Mouse (Mus musculus): ENCODE measurements at regions not wholly inside any gene's neighbourhood (a gene's known extent, or its start where the extent isn't known, plus 50 kb on each side); places are given as distances from the start of the nearest gene placed in this dataset.

DNA sequence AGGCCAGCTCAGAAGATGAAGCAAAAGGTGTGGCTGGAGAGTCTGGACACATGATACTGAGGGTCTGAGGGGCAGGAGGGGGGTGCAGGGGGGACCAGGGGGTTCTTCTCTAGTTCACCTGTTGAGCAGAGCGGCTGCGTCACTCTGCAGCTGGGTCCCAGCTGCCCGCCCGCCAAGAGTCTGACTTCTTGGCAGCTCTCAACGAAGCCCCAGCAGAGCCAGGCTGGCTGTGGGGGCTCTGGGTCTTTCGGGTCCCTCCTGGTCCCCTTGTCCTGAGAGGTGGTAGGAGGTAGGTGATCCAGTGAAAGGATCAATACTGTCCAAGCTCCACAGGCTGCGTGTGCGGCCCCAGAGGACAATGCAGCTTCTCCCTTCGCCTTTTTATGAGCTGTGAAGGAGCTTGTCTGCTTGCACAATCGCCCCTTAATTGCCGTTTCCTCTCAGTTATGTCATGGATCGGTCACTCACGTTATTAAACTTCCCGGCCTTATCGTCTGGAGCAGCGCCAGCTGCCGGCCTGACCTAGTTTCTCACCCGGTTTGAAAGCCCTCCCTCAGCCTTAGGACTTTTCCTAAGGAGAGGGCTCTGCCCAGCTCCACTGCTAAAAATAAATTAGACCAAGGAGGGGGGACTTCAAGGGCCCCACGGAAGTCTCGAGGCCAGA is 98.4 kb upstream of the Ptpn1 start:
- Histone ChIP-seq H3K27me3 (ENCODE audit: control insufficient read depth, insufficient read depth, low read length) (no peaks in the 10 kb centered on the region), H3K4me3 (ENCODE audit: low read length) (no peak overlapping the region), H3K9me3 (ENCODE audit: control insufficient read depth, low read length) (no peaks in the 10 kb centered on the region), H3K4me2 (replicated peaks; ENCODE audit: low read depth, low read length) (no peak overlapping the region), H3K27ac (ENCODE audit: low read depth, low read length) (peak overlapping the region; percentile 53; the same call in 1 of the 2 replicates), H3K36me3 (ENCODE audit: control insufficient read depth, insufficient read depth, low read length) (no peaks in the 10 kb centered on the region), H3K9ac (ENCODE audit: low read depth, low read length) (no peak overlapping the region), H3K4me1 (ENCODE audit: control insufficient read depth, insufficient read depth, low read length) (peaks cover 13% of the 10 kb centered on the region)
- ATAC-seq (ENCODE audit: low FRiP score, low TSS enrichment), result peak; percentile 33
- 10% methylated on average over 18 of the region's 20 CpGs for WGBS

DNA sequence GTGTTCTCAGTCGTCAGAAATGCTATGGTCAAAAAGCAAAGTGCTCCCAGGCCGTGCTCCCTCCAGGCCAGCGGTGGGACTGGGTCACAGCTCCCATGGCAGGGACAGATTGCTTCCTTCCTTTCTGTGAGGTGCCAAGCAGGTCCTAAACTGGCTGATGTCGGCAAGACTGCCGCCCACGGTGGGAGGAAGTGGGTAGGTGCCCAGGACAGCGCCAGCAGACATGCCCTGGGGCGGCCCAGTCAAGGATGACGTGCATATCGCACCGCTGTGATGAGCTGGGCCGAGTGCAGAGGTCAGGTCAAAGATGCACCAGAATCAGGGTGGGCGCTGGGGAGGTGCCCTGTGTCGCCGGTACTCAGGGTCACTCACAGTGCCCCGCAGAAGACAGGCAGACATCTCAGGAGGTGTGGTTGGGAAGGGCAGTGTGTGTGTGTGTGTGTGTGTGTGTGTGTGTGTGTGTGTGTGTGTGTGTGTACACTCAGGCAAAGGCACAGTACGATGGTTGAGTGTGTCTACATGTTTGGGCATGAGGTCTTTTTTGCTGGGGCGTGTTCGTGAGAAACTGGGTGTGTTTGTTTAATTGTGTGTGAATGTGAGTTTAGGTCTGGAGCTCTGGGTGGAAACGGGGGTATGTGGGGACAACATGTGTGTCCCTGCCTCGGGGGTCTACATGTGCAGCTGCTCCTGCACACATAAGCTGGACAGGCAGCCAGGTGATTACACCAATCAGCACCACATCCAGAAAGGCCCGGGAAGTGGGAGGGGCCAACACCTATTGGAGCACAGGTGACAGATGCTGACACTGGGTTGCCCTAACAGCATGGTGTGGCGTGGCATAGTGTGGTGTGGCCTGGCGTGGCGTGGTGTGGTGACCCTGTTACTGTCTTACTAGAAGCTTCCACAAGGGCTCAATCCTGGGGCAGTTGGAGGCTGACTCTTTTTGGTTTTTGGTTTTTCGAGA is 100.5 kb upstream of the Ptpn1 start:
- 65% methylated on average over 26 of the region's 26 CpGs for WGBS
- no peaks in the 10 kb centered on the region for H3K9me3 ChIP-seq (ENCODE audit: control insufficient read depth, low read length)
- no peak overlapping the region for H3K4me2 ChIP-seq (replicated peaks; ENCODE audit: low read depth, low read length)
- no peak overlapping the region for H3K4me3 ChIP-seq (ENCODE audit: low read length)
- H3K4me1 ChIP-seq (ENCODE audit: control insufficient read depth, insufficient read depth, low read length), result peaks cover 18% of the 10 kb centered on the region
- no peak overlapping the region for H3K9ac ChIP-seq (ENCODE audit: low read depth, low read length)
- no peak for ATAC-seq (ENCODE audit: low FRiP score, low TSS enrichment)
- H3K27ac ChIP-seq (ENCODE audit: low read depth, low read length), result no peak overlapping the region
- no peaks in the 10 kb centered on the region for H3K27me3 ChIP-seq (ENCODE audit: control insufficient read depth, insufficient read depth, low read length)
- H3K36me3 ChIP-seq (ENCODE audit: control insufficient read depth, insufficient read depth, low read length), result no peaks in the 10 kb centered on the region

DNA sequence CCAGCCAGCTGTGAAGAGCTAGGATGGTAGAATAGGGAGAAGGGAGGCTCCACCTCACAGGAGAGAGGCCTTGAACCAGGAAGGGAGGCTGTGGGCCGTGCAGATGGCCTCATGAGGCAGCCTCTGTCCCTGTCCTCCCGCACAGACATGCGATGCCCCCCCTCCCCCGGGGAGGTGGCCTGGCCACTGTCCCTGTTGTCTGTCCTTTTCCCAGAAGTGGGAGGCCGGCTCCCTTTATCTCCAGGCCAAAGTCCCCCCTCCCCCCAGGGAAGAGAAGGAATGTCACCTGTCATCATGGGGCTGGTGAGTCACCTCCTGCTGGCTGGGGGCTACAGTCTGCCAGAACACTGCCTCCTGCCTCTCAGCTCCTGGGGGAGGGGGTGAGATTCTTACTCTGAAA is 103.6 kb upstream of the Ptpn1 start:
- Histone ChIP-seq H3K9ac (ENCODE audit: low read depth, low read length) (no peak overlapping the region), H3K36me3 (ENCODE audit: control insufficient read depth, insufficient read depth, low read length) (no peaks in the 10 kb centered on the region), H3K4me2 (replicated peaks; ENCODE audit: low read depth, low read length) (no peak overlapping the region), H3K9me3 (ENCODE audit: control insufficient read depth, low read length) (no peaks in the 10 kb centered on the region), H3K4me1 (ENCODE audit: control insufficient read depth, insufficient read depth, low read length) (peaks cover 10% of the 10 kb centered on the region), H3K4me3 (ENCODE audit: low read length) (no peak overlapping the region), H3K27me3 (ENCODE audit: control insufficient read depth, insufficient read depth, low read length) (no peaks in the 10 kb centered on the region), H3K27ac (ENCODE audit: low read depth, low read length) (no peak overlapping the region)
- ATAC-seq (ENCODE audit: low FRiP score, low TSS enrichment), result no peak
- WGBS, result 24% methylated on average over 4 of the region's 5 CpGs

DNA sequence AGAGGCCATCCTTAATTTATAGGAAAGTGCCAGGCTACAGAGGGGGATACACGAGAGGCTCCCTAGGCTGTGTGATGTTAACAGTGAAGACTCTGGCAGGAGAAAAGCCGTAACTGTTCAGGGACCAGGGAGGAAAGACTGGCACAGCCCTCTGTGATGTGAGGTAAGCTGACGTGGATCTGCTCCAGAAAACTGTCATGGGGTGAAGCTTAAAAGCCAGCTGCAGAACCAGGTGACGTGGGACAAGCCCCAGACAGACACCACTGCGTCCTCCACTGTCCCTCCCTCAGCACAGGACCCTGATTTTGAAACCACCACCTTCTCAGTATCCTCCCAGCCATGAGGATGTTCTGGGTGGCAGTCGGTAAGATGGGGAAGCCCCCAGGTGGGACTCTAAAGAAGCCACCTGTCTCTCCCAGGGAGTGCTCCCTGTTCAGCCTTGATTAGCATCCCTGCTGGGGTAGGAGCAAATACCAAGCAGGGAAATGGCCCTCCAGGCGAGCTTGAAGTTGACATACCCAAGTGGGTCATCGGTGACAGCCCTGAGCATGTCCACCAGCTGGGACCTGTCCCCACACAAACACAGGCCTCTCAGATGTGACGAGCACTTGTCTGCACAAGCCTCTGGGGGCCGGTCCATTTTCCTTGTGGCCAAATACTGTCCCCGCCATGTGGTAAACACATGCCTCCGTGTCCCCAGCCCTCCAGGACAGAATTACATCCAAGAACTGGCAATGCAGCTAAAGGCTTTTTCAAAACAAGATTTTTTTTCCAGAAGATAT is 104.7 kb upstream of the Ptpn1 start:
- Histone ChIP-seq H3K36me3 (ENCODE audit: control insufficient read depth, insufficient read depth, low read length) (no peaks in the 10 kb centered on the region), H3K4me2 (replicated peaks; ENCODE audit: low read depth, low read length) (no peak overlapping the region), H3K4me1 (ENCODE audit: control insufficient read depth, insufficient read depth, low read length) (peaks cover 6% of the 10 kb centered on the region; the same call in 1 of the 2 replicates), H3K9ac (ENCODE audit: low read depth, low read length) (no peak overlapping the region), H3K27ac (ENCODE audit: low read depth, low read length) (no peak overlapping the region), H3K4me3 (ENCODE audit: low read length) (no peak overlapping the region), H3K27me3 (ENCODE audit: control insufficient read depth, insufficient read depth, low read length) (no peaks in the 10 kb centered on the region), H3K9me3 (ENCODE audit: control insufficient read depth, low read length) (no peaks in the 10 kb centered on the region)
- no peak for ATAC-seq (ENCODE audit: low FRiP score, low TSS enrichment)
- WGBS, result 52% methylated on average over 12 of the region's 12 CpGs

DNA sequence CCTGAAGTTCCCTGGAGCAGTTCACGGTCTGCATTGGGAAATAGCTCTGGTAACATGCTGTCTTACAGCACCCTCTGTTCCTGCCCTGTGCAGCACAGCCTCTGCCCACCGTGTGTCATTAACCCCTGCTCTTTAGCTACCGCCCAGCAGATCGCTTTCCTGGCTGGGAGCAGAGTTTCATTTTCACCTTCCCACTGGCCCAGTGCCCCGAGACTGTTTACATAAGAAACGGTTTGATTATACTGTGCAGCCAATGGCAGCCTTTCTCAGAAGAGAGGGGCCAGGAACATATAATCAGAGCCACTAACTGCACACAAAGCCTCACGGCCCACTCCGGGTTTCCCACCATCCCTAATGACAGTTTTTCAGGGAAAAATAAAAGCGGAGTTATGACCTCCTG is 108.3 kb upstream of the Ptpn1 start:
- Histone ChIP-seq H3K9me3 (ENCODE audit: control insufficient read depth, low read length) (no peaks in the 10 kb centered on the region), H3K36me3 (ENCODE audit: control insufficient read depth, insufficient read depth, low read length) (no peaks in the 10 kb centered on the region), H3K27me3 (ENCODE audit: control insufficient read depth, insufficient read depth, low read length) (no peaks in the 10 kb centered on the region), H3K4me1 (ENCODE audit: control insufficient read depth, insufficient read depth, low read length) (peaks cover 13% of the 10 kb centered on the region), H3K27ac (ENCODE audit: low read depth, low read length) (peak overlapping the region; percentile 57; the same call in 1 of the 2 replicates), H3K4me3 (ENCODE audit: low read length) (no peak overlapping the region), H3K9ac (ENCODE audit: low read depth, low read length) (no peak overlapping the region), H3K4me2 (replicated peaks; ENCODE audit: low read depth, low read length) (no peak overlapping the region)
- ATAC-seq (ENCODE audit: low FRiP score, low TSS enrichment), result peak; percentile 45; the same call in 1 of the 2 replicates
- WGBS, result 18% methylated on average over 9 of the region's 9 CpGs

DNA sequence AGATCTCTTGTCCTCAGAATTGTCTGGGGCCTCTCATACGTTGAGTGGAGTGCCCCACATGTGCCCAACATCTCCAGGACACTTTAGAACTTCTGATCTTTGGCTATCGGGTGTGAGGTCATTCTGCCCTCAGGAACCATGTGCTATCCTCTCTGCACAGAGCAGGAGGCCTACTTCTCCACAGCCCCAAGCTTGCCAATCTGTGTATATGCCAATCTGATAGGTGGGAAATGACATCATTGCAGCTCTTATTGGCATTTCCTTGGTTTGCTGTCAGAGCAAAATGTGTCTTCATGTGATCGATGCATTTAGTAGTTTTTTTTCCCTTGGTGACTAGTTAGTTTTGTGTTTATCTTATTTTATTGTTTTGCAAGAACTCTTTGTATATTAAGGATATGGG is 108.8 kb upstream of the Ptpn1 start:
- 94% methylated on average over 3 of the region's 3 CpGs for WGBS
- no peak for ATAC-seq (ENCODE audit: low FRiP score, low TSS enrichment)
- H3K27ac ChIP-seq (ENCODE audit: low read depth, low read length), result no peak overlapping the region; the same call in 1 of the 2 replicates
- H3K27me3 ChIP-seq (ENCODE audit: control insufficient read depth, insufficient read depth, low read length), result no peaks in the 10 kb centered on the region
- H3K9ac ChIP-seq (ENCODE audit: low read depth, low read length), result no peak overlapping the region
- no peak overlapping the region for H3K4me3 ChIP-seq (ENCODE audit: low read length)
- no peaks in the 10 kb centered on the region for H3K9me3 ChIP-seq (ENCODE audit: control insufficient read depth, low read length)
- H3K36me3 ChIP-seq (ENCODE audit: control insufficient read depth, insufficient read depth, low read length), result no peaks in the 10 kb centered on the region
- H3K4me2 ChIP-seq (replicated peaks; ENCODE audit: low read depth, low read length), result no peak overlapping the region
- peaks cover 8% of the 10 kb centered on the region for H3K4me1 ChIP-seq (ENCODE audit: control insufficient read depth, insufficient read depth, low read length)

DNA sequence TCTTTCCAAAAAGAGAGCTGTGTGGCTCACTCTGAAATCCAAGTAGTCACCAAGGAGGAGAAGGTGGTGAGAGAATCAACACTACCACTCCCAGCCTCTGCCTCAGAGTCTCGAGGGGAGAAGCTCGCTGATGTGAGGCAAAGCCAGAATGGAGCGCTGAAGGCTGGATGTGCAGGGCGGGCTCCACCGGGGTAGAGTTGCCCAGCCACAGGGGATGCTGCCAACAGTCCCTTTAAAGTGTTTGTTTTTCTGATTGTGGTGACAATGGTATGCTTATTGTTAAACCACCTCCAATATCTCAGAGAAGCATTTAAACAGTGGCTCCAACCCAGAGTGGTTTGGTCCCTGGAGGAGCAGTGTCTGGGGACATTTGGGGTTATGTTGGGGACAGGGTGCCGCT is 110.7 kb upstream of the Ptpn1 start:
- no peak overlapping the region for H3K27ac ChIP-seq (ENCODE audit: low read depth, low read length)
- 70% methylated on average over 6 of the region's 6 CpGs for WGBS

DNA sequence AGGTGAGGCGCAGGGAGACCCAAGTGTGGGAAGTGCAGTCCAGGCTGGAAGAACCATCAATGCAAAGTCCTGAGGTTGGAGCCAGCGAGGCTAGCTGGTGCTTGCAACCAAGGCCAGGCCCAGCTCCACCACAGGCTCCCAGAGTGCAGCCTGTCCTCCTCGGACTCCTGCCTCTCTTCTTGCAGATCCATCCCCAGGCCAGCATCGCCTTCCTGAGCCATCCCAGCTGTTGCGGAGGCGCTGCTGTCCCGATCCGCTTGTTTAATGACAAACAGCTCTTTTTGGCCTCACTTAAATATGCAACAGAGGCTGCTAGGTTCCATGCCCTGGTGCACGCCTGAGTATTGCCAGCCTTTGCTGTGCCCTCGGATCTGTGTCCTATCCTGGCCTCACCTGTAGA is 113.1 kb upstream of the Ptpn1 start:
- no peak overlapping the region for H3K4me2 ChIP-seq (replicated peaks; ENCODE audit: low read depth, low read length)
- H3K9ac ChIP-seq (ENCODE audit: low read depth, low read length), result 0 out of 2 replicates have a peak overlapping the region, but pooled peaks have one; percentile 8
- ATAC-seq (ENCODE audit: low FRiP score, low TSS enrichment), result no peak; the same call in 1 of the 2 replicates
- no peaks in the 10 kb centered on the region for H3K27me3 ChIP-seq (ENCODE audit: control insufficient read depth, insufficient read depth, low read length)
- no peaks in the 10 kb centered on the region for H3K36me3 ChIP-seq (ENCODE audit: control insufficient read depth, insufficient read depth, low read length)
- no peak overlapping the region for H3K4me3 ChIP-seq (ENCODE audit: low read length)
- peaks cover 7% of the 10 kb centered on the region; the same call in 1 of the 2 replicates for H3K4me1 ChIP-seq (ENCODE audit: control insufficient read depth, insufficient read depth, low read length)
- WGBS, result 41% methylated on average over 10 of the region's 10 CpGs
- peak overlapping the region; percentile 67 for H3K27ac ChIP-seq (ENCODE audit: low read depth, low read length)
- no peaks in the 10 kb centered on the region for H3K9me3 ChIP-seq (ENCODE audit: control insufficient read depth, low read length)

More for the DNA sequence above, 110.7 kb upstream of the Ptpn1 start:
- H3K4me1 ChIP-seq (ENCODE audit: control insufficient read depth, insufficient read depth, low read length), result peaks cover 7% of the 10 kb centered on the region
- H3K4me3 ChIP-seq (ENCODE audit: low read length), result no peak overlapping the region
- no peaks in the 10 kb centered on the region for H3K36me3 ChIP-seq (ENCODE audit: control insufficient read depth, insufficient read depth, low read length)
- no peaks in the 10 kb centered on the region for H3K9me3 ChIP-seq (ENCODE audit: control insufficient read depth, low read length)
- no peak for ATAC-seq (ENCODE audit: low FRiP score, low TSS enrichment)
- no peak overlapping the region for H3K4me2 ChIP-seq (replicated peaks; ENCODE audit: low read depth, low read length)
- no peak overlapping the region for H3K9ac ChIP-seq (ENCODE audit: low read depth, low read length)
- H3K27me3 ChIP-seq (ENCODE audit: control insufficient read depth, insufficient read depth, low read length), result no peaks in the 10 kb centered on the region
